ENCODE assay signal across 32 mouse cellular contexts in the genomic region with DNA sequence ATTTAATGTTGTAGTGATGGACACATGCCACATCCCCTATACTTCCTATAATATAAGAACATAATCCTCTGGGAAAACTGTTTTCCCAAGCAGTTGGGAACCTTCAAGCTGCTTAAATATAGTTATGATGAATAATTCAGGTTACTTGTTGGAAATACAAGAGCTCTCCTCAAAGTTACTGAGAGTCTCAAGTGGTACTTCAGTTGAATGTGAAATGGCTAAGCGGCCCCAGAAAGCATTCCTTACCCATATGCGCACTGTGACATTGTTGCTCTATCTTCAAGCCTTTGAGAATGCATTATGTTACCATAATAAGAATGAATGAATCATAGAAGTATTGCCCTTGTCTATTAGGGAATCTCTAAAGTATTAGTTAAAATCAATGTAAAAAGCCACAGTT. TPM values are rescaled to one million over a fixed set of nuclear protein-coding genes. Genes with fewer than 3 reads are reported as not detected.
DNase-seq lines count a peak whose midpoint lies in the region; ATAC-seq and TF ChIP-seq lines count a peak whose summit lies in the region.
"Had no signal": no experiment of that assay in that cellular context is flagged by ENCODE, and none has a peak within 500 bp of the region (broad histone marks: within the 10 kb centered on the region; RNA-seq: fewer than 3 reads in every experiment).

No protein-coding gene starts in this region.

- no peaks in the 10 kb centered on the region for H3K9me3 ChIP-seq in lung, embryonic 14.5 days (ENCODE audit: low read depth, low read length)
- no peaks in the 10 kb centered on the region for H3K9me3 ChIP-seq in lung, postnatal 0 days (ENCODE audit: low read length)
- H3K9me3 ChIP-seq: embryonic facial prominence, embryonic 13.5 days; embryonic facial prominence, embryonic 15.5 days; forebrain, embryonic 10.5 days; forebrain, embryonic 12.5 days; G1E had no signal

- TF ChIP-seq EP300 in lung, postnatal 0 days (IDR thresholded peaks at IDR 0.05): peak; percentile 94

- no peaks in the 10 kb centered on the region for H3K27me3 ChIP-seq in lung, embryonic 14.5 days (ENCODE audit: insufficient read depth, low read length)
- no peaks in the 10 kb centered on the region for H3K27me3 ChIP-seq in lung, postnatal 0 days (replicated peaks; ENCODE audit: insufficient read depth, low read length)
- H3K27me3 ChIP-seq: CH12.LX; embryonic facial prominence, embryonic 13.5 days; embryonic facial prominence, embryonic 15.5 days; forebrain, embryonic 12.5 days; Patski had no signal

- no peak overlapping the region for H3K9ac ChIP-seq in lung, embryonic 14.5 days
- no peak overlapping the region for H3K9ac ChIP-seq in lung, postnatal 0 days (replicated peaks; ENCODE audit: low read depth)
- H3K9ac ChIP-seq: embryonic facial prominence, embryonic 13.5 days; embryonic facial prominence, embryonic 15.5 days; forebrain, embryonic 12.5 days had no signal

- DNase-seq in frontal cortex, postnatal 14 days (ENCODE audit: low spot score in 2 of 2): no peak
- peak; percentile 52 for DNase-seq in lung, embryonic 14.5 days
- no peak for DNase-seq in lung, postnatal 4 days
- peak; percentile 91 for DNase-seq in lung, postnatal 0 days (ENCODE audit: low spot score)
- DNase-seq in lung, postnatal 25 days (ENCODE audit: low spot score): peak; percentile 66
- no peak for DNase-seq in retina, postnatal 1 day
- DNase-seq in left cerebral cortex, postnatal 14 days (ENCODE audit: low spot score in 2 of 2): no peak
- DNase-seq: adrenal gland, adult 8-10 months; adrenal gland, postnatal 14 days; adrenal gland, postnatal 36 days; B cell, adult 2 months; cerebellum, adult 11-12 months; cerebellum, adult 2 months; cerebellum, adult 9-10 months; cerebellum, postnatal 14 days; cerebellum, postnatal 36 days; embryo, embryonic 11 days had no signal

- intact Hi-C loops in left cerebral cortex, postnatal 14 days (cut with DNase I): no loop called here

- no peaks in the 10 kb centered on the region for H3K4me1 ChIP-seq in lung, embryonic 14.5 days (ENCODE audit: insufficient read depth)
- H3K4me1 ChIP-seq in lung, postnatal 0 days (ENCODE audit: insufficient read depth, low read depth, low read length): no peaks in the 10 kb centered on the region; the same call in 1 of the 2 replicates
- H3K4me1 ChIP-seq: embryonic facial prominence, embryonic 13.5 days; embryonic facial prominence, embryonic 15.5 days; forebrain, embryonic 10.5 days; forebrain, embryonic 12.5 days had no signal

- peak; percentile 39; the same call in 1 of the 2 replicates for ATAC-seq in frontal cortex, adult (ENCODE audit: low TSS enrichment)
- peak; percentile 58; the same call in 1 of the 2 replicates for ATAC-seq in lung, embryonic 14.5 days (ENCODE audit: insufficient read depth)
- ATAC-seq in lung, postnatal 0 days: peak; percentile 94
- ATAC-seq: activated CD4-positive, CD25-positive, alpha-beta regulatory T cell, adult 4 months; CD4-positive, CD25-positive, alpha-beta regulatory T cell, adult 4 months; forebrain, embryonic 14.5 days; Patski had no signal

- no peak for TF ChIP-seq CTCF in lung, embryonic 14.5 days (IDR thresholded peaks at IDR 0.05; ENCODE audit: low read depth)
- TF ChIP-seq CTCF in lung, postnatal 0 days (IDR thresholded peaks at IDR 0.05): no peak

- H3K4me3 ChIP-seq in lung, embryonic 14.5 days (ENCODE audit: low read depth, low read length): no peak overlapping the region
- H3K4me3 ChIP-seq in lung, postnatal 0 days (ENCODE audit: low read depth, low read length): no peak overlapping the region
- H3K4me3 ChIP-seq: embryonic facial prominence, embryonic 13.5 days; embryonic facial prominence, embryonic 15.5 days; erythroblast, embryonic 14.5 days; forebrain, embryonic 10.5 days; forebrain, embryonic 12.5 days had no signal

- H3K4me2 ChIP-seq in lung, embryonic 14.5 days: no peak overlapping the region
- H3K4me2 ChIP-seq in lung, postnatal 0 days (replicated peaks; ENCODE audit: low read depth, low read length): no peak overlapping the region
- H3K4me2 ChIP-seq: embryonic facial prominence, embryonic 13.5 days; embryonic facial prominence, embryonic 15.5 days; forebrain, embryonic 12.5 days had no signal

- no peak overlapping the region for H3K27ac ChIP-seq in lung, embryonic 14.5 days (ENCODE audit: low read depth)
- H3K27ac ChIP-seq in lung, postnatal 0 days (ENCODE audit: low read length): no peak overlapping the region
- H3K27ac ChIP-seq: embryonic facial prominence, embryonic 13.5 days; embryonic facial prominence, embryonic 15.5 days; forebrain, embryonic 10.5 days; forebrain, embryonic 12.5 days had no signal

- H3K36me3 ChIP-seq in lung, embryonic 14.5 days (ENCODE audit: insufficient read depth): no peaks in the 10 kb centered on the region
- no peaks in the 10 kb centered on the region for H3K36me3 ChIP-seq in lung, postnatal 0 days (ENCODE audit: insufficient read depth, low read length)
- H3K36me3 ChIP-seq: embryonic facial prominence, embryonic 13.5 days; embryonic facial prominence, embryonic 15.5 days; forebrain, embryonic 10.5 days; forebrain, embryonic 12.5 days; G1E had no signal

- 69% methylated on average over 2 of the region's 2 CpGs for WGBS in lung, embryonic 14.5 days
- WGBS in lung, postnatal 0 days: 67% methylated on average over 2 of the region's 2 CpGs

RNA-seq across cellular contexts. Expression of gene Gm10118, which starts 45.1 kb away (rescaled TPM):
- 0.16 and 0.30 TPM in 2 replicates for polyA plus RNA-seq in lung, embryonic 14.5 days (2014; fragmentation: Nextera tagmentation; extraction: Ambion mirVana)
- polyA plus RNA-seq in lung, postnatal 0 days (2015; fragmentation: Nextera tagmentation; extraction: Ambion mirVana): 0.05 TPM in 1 of 2 replicates, not detected in the other
- 1 to 10 TPM; 5.6 to 5.9 TPM for total RNA-seq in left cerebral cortex, postnatal 14 days (2021)
- total RNA-seq: adrenal gland, adult 18-20 months; adrenal gland, adult 8-10 months; adrenal gland, postnatal 14 days; adrenal gland, postnatal 36 days; CH12.LX; common myeloid progenitor, adult 5-6 weeks had no signal
- polyA plus RNA-seq: activated CD4-positive, CD25-positive, alpha-beta regulatory T cell, adult 4 months; CD4-positive, CD25-positive, alpha-beta regulatory T cell, adult 4 months; embryonic facial prominence, embryonic 11.5 days; erythroblast, embryonic 14.5 days; G1E; Patski had no signal

Comparison
In these comparisons a context has a peak if more than half of its experiments do, and no peak if none do; other contexts are left out.
1. DNase-seq: peak in lung, embryonic 14.5 days (single experiment), lung, postnatal 0 days (single experiment) and lung, postnatal 25 days (single experiment); none in frontal cortex, postnatal 14 days (0 of 2), lung, postnatal 4 days (0 of 2), retina, postnatal 1 day (single experiment) and left cerebral cortex, postnatal 14 days (0 of 2).
2. ATAC-seq: peak in every context shown above with its lines; median percentile 94 in lung, postnatal 0 days; 58 in lung, embryonic 14.5 days; 39 in frontal cortex, adult.